Mouse (Mus musculus) hindbrain, embryonic 11.5 days (tissue): ENCODE results near the gene Safb. TPM values are rescaled to one million over a fixed set of nuclear protein-coding genes. Genes with fewer than 3 reads are reported as not detected.

ENCODE experiments used
- ATAC-seq: fragments of 200-750 bp; cut with Nextera tagmentation; 2 replicates; pipeline ENCODE4 v1.8.0; 2017; ENCODE audit warnings: mild to moderate bottlenecking, moderate TSS enrichment, moderate library complexity; ENCODE audit not compliant: low FRiP score
- DNase-seq: peaks from one replicate; pipeline ENCODE4 v3.0.0-alpha.2; 2015; ENCODE audit warnings: low spot score
- H3K27ac ChIP-seq: fragments of 300-500 bp; sonication (generic); 2 replicates; pipeline ENCODE4 v1.5.1; 2014; ENCODE audit warnings: mild to moderate bottlenecking, low read depth, low read length
- H3K27me3 ChIP-seq: fragments of 300-500 bp; sonication (generic); 2 replicates; pipeline ENCODE4 v1.6.1; 2014; ENCODE audit warnings: mild to moderate bottlenecking, low read length, moderate library complexity, mixed read lengths; ENCODE audit not compliant: control insufficient read depth, insufficient read depth
- H3K36me3 ChIP-seq: fragments of 300-500 bp; sonication (generic); 2 replicates; pipeline ENCODE4 v1.6.1; 2014; ENCODE audit warnings: mild to moderate bottlenecking, low read length, moderate library complexity, mixed read lengths; ENCODE audit not compliant: control insufficient read depth, insufficient read depth
- H3K4me1 ChIP-seq: fragments of 300-500 bp; sonication (generic); replicated peaks from 2 replicates; pipeline ENCODE4 v1.6.1; 2014; ENCODE audit warnings: low read length, mixed read lengths; ENCODE audit not compliant: control insufficient read depth, insufficient read depth
- H3K4me2 ChIP-seq: fragments of 300-500 bp; sonication (generic); replicated peaks from 2 replicates; pipeline ENCODE4 v1.6.1; 2014; ENCODE audit warnings: mild to moderate bottlenecking, low read depth, low read length
- H3K4me3 ChIP-seq: fragments of 300-500 bp; sonication (generic); 2 replicates; pipeline ENCODE4 v1.5.1; 2014; ENCODE audit warnings: low read depth, low read length
- H3K9ac ChIP-seq: fragments of 300-500 bp; sonication (generic); 2 replicates; pipeline ENCODE4 v1.6.1; 2014; ENCODE audit warnings: low read depth, low read length
- H3K9me3 ChIP-seq: fragments of 300-500 bp; sonication (generic); 2 replicates; pipeline ENCODE4 v1.6.1; 2016; ENCODE audit warnings: low read length; ENCODE audit not compliant: control insufficient read depth
- WGBS: fragments of 180-500 bp; shearing (Covaris S2); extraction: QIAGEN DNeasy Blood & Tissue Kit; methylation state at CpG from one replicate; pipeline ENCODE4 v1.1.7; 2014; 5-methylcytosine and 5-hydroxymethylcytosine counted together
- polyA plus RNA-seq: library from polyadenylated mRNA; unstranded; fragments of >200 nt; fragmentation: Nextera tagmentation; extraction: Ambion mirVana; gene quantifications from 2 replicates; pipeline ENCODE4 v1.2.1, GENCODE M21; 2014

Gene Safb
- polyA plus RNA-seq, 1 experiment from 2014 or later = 93.7 TPM

DNA sequence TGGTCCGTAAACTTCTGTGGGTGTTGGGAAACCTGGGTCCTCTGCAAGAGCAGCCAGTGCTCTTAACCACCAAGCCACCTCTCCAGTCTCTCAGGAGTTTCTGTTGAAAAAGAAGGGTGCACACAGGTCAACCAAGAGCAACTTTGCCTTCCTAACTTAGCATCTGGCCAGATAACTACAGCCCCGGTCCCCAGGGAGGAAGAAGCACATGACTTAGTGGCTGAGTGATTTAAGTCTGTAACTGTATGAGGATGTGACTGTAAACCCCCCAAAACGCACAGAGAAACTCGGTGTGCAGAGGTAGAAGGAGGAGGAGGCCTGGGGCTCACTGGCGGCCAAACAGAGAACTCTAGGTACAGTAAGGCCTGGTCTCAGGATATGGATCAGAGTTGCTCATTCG is 49.4 kb downstream of the Safb start:
- Histone ChIP-seq H3K4me1 (no peaks in the 10 kb centered on the region), H3K27ac (no peak overlapping the region), H3K9me3 (no peaks in the 10 kb centered on the region), H3K9ac (no peak overlapping the region), H3K4me2 (no peak overlapping the region), H3K4me3 (no peak overlapping the region), H3K36me3 (no peaks in the 10 kb centered on the region), H3K27me3 (no peaks in the 10 kb centered on the region)
- DNase-seq = no peak
- WGBS = 86% methylated on average over 6 of the region's 6 CpGs
- ATAC-seq = no peak

DNA sequence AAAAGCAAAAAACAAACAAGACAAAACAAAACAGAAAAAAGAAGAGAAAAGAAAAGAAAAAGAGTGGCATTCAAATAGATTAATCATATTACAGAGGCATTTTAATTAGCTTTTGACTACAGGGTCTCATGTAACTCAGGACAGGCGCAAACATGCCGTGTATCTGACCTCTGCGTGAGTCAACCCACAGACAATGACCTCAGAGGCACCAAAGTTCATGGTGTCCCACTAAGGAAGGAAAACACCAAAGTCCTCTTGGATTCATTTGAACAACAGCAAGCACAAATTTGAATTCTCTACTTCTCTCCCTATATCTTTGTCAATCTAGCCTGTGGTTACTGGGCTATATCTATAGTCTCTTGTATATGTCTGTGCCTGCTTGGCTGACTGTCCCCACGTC is 58.6 kb downstream of the Safb start:
- Histone ChIP-seq H3K4me3 (no peak overlapping the region), H3K27me3 (no peaks in the 10 kb centered on the region), H3K27ac (no peak overlapping the region), H3K36me3 (no peaks in the 10 kb centered on the region), H3K4me1 (no peaks in the 10 kb centered on the region), H3K9ac (no peak overlapping the region), H3K4me2 (no peak overlapping the region), H3K9me3 (no peaks in the 10 kb centered on the region)
- DNase-seq (no peak), ATAC-seq (no peak)
- 85% methylated on average over 4 of the region's 4 CpGs for WGBS

DNA sequence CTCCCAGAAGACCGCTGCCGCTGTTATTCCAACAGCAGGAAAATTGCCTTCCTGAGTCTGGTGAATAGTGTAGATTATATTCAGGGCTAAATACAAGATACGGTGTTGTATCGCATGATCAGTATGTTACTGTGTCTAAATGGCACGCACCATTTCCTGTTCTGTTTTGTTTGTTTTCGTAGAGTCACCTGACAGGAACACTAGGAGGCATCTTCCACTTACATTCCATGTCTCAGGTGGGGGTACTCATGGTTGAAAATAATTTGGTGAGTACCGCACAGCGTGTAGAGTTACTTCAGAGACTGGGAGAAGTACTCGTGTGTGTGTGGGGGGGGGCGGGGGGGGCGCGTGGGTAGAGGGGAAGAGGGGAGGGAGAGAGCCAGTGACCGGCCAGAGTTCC is 62.9 kb downstream of the Safb start:
- ATAC-seq (no peak), DNase-seq (no peak)
- no peak overlapping the region for H3K9ac ChIP-seq
- no peaks in the 10 kb centered on the region for H3K27me3 ChIP-seq
- no peak overlapping the region for H3K4me2 ChIP-seq
- no peak overlapping the region for H3K27ac ChIP-seq
- H3K9me3 ChIP-seq = no peaks in the 10 kb centered on the region
- H3K4me1 ChIP-seq = no peaks in the 10 kb centered on the region
- 81% methylated on average over 9 of the region's 13 CpGs for WGBS
- no peaks in the 10 kb centered on the region for H3K36me3 ChIP-seq
- H3K4me3 ChIP-seq = no peak overlapping the region

DNA sequence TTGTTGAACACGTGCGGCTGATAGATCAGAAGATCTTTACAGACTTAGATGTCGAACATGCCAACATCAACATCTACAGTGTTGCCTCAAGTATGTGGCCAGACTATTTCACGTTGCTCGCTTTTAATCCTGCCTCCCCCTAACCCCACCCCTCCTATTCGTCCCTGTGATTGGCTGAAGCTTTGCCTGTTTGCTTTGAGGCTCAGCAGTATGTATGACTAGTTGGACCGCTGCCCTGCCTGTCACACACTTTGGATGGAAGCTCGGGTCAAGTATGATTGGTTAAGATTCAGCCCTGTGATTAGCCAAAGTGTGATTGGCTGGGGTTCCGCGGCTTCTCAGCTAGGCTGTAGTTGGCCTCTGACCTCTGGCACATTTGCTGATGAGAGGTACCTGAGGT is 67.2 kb downstream of the Safb start:
- DNase-seq = no peak
- no peaks in the 10 kb centered on the region for H3K27me3 ChIP-seq
- no peak overlapping the region for H3K4me3 ChIP-seq
- H3K36me3 ChIP-seq = no peaks in the 10 kb centered on the region
- H3K9me3 ChIP-seq = no peaks in the 10 kb centered on the region
- no peak overlapping the region for H3K9ac ChIP-seq
- 36% methylated on average over 10 of the region's 10 CpGs for whole genome bisulfite sequencing
- H3K27ac ChIP-seq = no peak overlapping the region
- ATAC-seq = no peak
- no peak overlapping the region for H3K4me2 ChIP-seq
- no peaks in the 10 kb centered on the region for H3K4me1 ChIP-seq

DNA sequence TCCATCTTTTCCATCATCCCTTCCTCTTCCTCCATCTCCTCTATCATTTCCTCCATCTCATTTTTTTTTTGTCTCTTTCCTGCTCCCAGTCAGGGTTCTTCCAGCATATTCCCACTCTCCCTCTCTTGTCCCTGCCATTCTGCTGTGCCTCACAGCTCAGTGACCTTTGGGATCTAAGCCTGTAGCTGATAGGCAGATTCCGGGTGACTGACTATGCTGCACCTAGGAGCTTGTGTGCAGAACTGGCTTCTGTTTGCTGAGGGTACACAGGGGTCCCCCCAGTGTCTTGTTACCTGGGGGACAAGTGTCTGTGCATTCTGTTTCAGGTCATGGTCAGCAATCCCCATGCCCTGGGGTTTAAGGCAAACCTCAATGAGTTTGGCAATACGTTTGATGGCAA is 70.1 kb downstream of the Safb start:
- no peaks in the 10 kb centered on the region for H3K4me1 ChIP-seq
- DNase-seq (no peak), ATAC-seq (no peak)
- no peaks in the 10 kb centered on the region for H3K36me3 ChIP-seq
- no peak overlapping the region for H3K4me2 ChIP-seq
- H3K9me3 ChIP-seq = no peaks in the 10 kb centered on the region
- no peak overlapping the region for H3K9ac ChIP-seq
- H3K27ac ChIP-seq = no peak overlapping the region
- no peaks in the 10 kb centered on the region for H3K27me3 ChIP-seq
- no peak overlapping the region for H3K4me3 ChIP-seq
- WGBS = 80% methylated on average over 2 of the region's 2 CpGs

DNA sequence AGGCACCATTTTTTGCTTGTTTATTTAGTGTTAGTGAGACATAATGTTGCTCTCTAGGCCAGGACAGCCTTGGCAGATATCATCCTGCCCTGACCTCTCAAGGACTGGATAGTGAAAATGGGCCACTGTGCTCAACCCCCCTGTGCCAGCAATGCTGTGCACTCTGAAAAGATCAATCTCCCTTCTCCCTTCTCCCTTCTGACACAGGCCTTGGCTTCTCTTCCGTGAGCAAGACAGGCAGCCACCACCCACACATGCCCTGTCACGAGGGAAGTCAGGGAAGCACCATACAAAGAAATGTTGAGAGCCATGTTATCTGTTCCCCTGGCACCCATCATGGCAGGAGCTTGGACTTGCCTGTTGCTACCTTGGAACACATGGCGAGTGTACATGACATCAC is 70.7 kb downstream of the Safb start:
- DNase-seq = no peak
- H3K27me3 ChIP-seq = no peaks in the 10 kb centered on the region
- no peak overlapping the region for H3K27ac ChIP-seq
- no peaks in the 10 kb centered on the region for H3K4me1 ChIP-seq
- no peak overlapping the region for H3K4me3 ChIP-seq
- ATAC-seq = no peak
- WGBS = 81% methylated on average over 3 of the region's 3 CpGs
- no peaks in the 10 kb centered on the region for H3K9me3 ChIP-seq
- no peak overlapping the region for H3K9ac ChIP-seq
- no peaks in the 10 kb centered on the region for H3K36me3 ChIP-seq
- no peak overlapping the region for H3K4me2 ChIP-seq

Other genes starting within 250 kb of the Safb start
- 142 and 156 TPM in 2 replicates for gene Ptprs, start 108.3 kb upstream of the Safb start, polyA plus RNA-seq
- not detected in 2 replicates for gene Znrf4, start 72.4 kb upstream of the Safb start, polyA plus RNA-seq
- 1.0 and 1.1 TPM in 2 replicates for gene Gm20219, start 30.4 kb upstream of the Safb start, polyA plus RNA-seq
- gene Safb2, start 240 bp upstream of the Safb start, polyA plus RNA-seq = 47.6 and 56.1 TPM in 2 replicates
- gene 2410015M20Rik, start 24.9 kb downstream of the Safb start, polyA plus RNA-seq = 184 and 192 TPM in 2 replicates
- 1,258 and 1,259 TPM in 2 replicates for gene Rpl36, start 28.6 kb downstream of the Safb start, polyA plus RNA-seq
- 43.7 and 45.4 TPM in 2 replicates for gene Lonp1, start 42.1 kb downstream of the Safb start, polyA plus RNA-seq
- 0.56 and 0.86 TPM in 2 replicates for gene Catsperd, start 43.3 kb downstream of the Safb start, polyA plus RNA-seq
- 94.2 and 104 TPM in 2 replicates for gene Ranbp3, start 88.5 kb downstream of the Safb start, polyA plus RNA-seq
- gene Ndufa11, start 132.9 kb downstream of the Safb start, polyA plus RNA-seq = 363 and 381 TPM in 2 replicates
- gene Vmac, start 133.2 kb downstream of the Safb start, polyA plus RNA-seq = 15.6 and 18.1 TPM in 2 replicates
- 4.4 and 4.6 TPM in 2 replicates for gene Nrtn, start 172.7 kb downstream of the Safb start, polyA plus RNA-seq
- 30.3 and 35.4 TPM in 2 replicates for gene Dus3l, start 179.9 kb downstream of the Safb start, polyA plus RNA-seq
- gene Prr22, start 185.4 kb downstream of the Safb start, polyA plus RNA-seq = 0.49 and 0.71 TPM in 2 replicates
- gene Rfx2, start 246.2 kb downstream of the Safb start, polyA plus RNA-seq = 6.4 and 6.7 TPM in 2 replicates